Mouse (Mus musculus) layer of hippocampus, adult 2 months (tissue): ENCODE data around the gene Edc3. TPM values are rescaled to one million over a fixed set of nuclear protein-coding genes. Genes with fewer than 3 reads are reported as not detected.

Experiments used
- DNase-seq, 2 experiments: peaks; one replicate each; pipeline ENCODE4 v3.0.0; 2022; ENCODE audit warnings: low spot score in 2 of 2
- H3K27ac ChIP-seq: fragments of 200-600 bp; 2 replicates; pipeline ENCODE4 v1.8.1; 2022
- H3K4me3 ChIP-seq: fragments of 200-600 bp; 2 replicates; pipeline ENCODE4 v1.8.1; 2022; ENCODE audit warnings: mild to moderate bottlenecking
- CTCF ChIP-seq: fragments of 200-600 bp; conservative IDR thresholded peaks from 2 replicates; pipeline ENCODE4 v1.8.1; 2022; ENCODE audit warnings: antibody characterized with exemption, mild to moderate bottlenecking, moderate library complexity
- total RNA-seq, 2 experiments: library from RNA; stranded (reverse); gene quantifications; 2 replicates each; pipeline ENCODE4 v1.2.3; 2021

Edc3 gene
- total RNA-seq, 2 experiments from 2014 or later: 13.2 to 14.1 TPM

GRCm38 (mm10) chr9:57757578-57757977, 49.2 kb downstream of the Edc3 start:
- TF ChIP-seq CTCF: no peak
- no peak for DNase-seq
- Histone ChIP-seq H3K27ac (no peak overlapping the region), H3K4me3 (no peak overlapping the region)

GRCm38 (mm10) chr9:57758528-57758927, 50.2 kb downstream of the Edc3 start:
- no peak overlapping the region; the same call in 1 of the 2 replicates for H3K27ac ChIP-seq
- H3K4me3 ChIP-seq: no peak overlapping the region; the same call in 1 of the 2 replicates
- peak; percentile 76 to 85 for DNase-seq
- TF ChIP-seq CTCF: no peak

GRCm38 (mm10) chr9:57759289-57759688, 50.9 kb downstream of the Edc3 start:
- H3K4me3 ChIP-seq: no peak overlapping the region; the same call in 1 of the 2 replicates
- H3K27ac ChIP-seq: peak overlapping the region; percentile 21
- peak; percentile 49 to 72 for DNase-seq
- TF ChIP-seq CTCF: peak; percentile 98

- Histone ChIP-seq H3K4me3 (no peak overlapping the region), H3K27ac (no peak overlapping the region; the same call in 1 of the 2 replicates)
- TF ChIP-seq CTCF: no peak
- no peak for DNase-seq
Observed at GRCm38 (mm10) chr9:57760416-57761146, 52.2 kb downstream of the Edc3 start.

GRCm38 (mm10) chr9:57761563-57762551, 53.5 kb downstream of the Edc3 start:
- H3K27ac ChIP-seq: peak overlapping the region; percentile 100
- no peak for DNase-seq
- peak overlapping the region; percentile 81 for H3K4me3 ChIP-seq
- TF ChIP-seq CTCF: no peak

GRCm38 (mm10) chr9:57762563-57762991, 54.2 kb downstream of the Edc3 start:
- DNase-seq: no peak
- peak overlapping the region; percentile 100 for H3K27ac ChIP-seq
- TF ChIP-seq CTCF: peak; percentile 68
- H3K4me3 ChIP-seq: peak overlapping the region; percentile 81

- TF ChIP-seq CTCF: no peak; the same call in 1 of the 2 replicates
- peak; percentile 78 to 81 for DNase-seq
- H3K27ac ChIP-seq: peak overlapping the region; percentile 100
- H3K4me3 ChIP-seq: peak overlapping the region; percentile 81
Observed at GRCm38 (mm10) chr9:57764147-57764973, 56.0 kb downstream of the Edc3 start.

GRCm38 (mm10) chr9:57764974-57765363, 56.6 kb downstream of the Edc3 start:
- TF ChIP-seq CTCF: no peak
- peak overlapping the region; percentile 81 for H3K4me3 ChIP-seq
- peak overlapping the region; percentile 100 for H3K27ac ChIP-seq
- DNase-seq: peak; percentile 91 to 94

GRCm38 (mm10) chr9:57765364-57766351, 57.3 kb downstream of the Edc3 start, which contains the start of gene Clk3:
TSS of gene Clk3 (minus strand) at chr9:57765860.
- TF ChIP-seq CTCF: peak; percentile 55
- H3K27ac ChIP-seq: peak within 1 kb of the TSS; percentile 100
- H3K4me3 ChIP-seq: peak within 1 kb of the TSS; percentile 81
- DNase-seq: peak; percentile 76 to 80

GRCm38 (mm10) chr9:57766431-57766830, 58.1 kb downstream of the Edc3 start:
- DNase-seq: no peak
- TF ChIP-seq CTCF: no peak
- Histone ChIP-seq H3K27ac (peak overlapping the region; percentile 100), H3K4me3 (peak overlapping the region; percentile 81)

GRCm38 (mm10) chr9:57767231-57767630, 58.9 kb downstream of the Edc3 start:
- Histone ChIP-seq H3K4me3 (no peak overlapping the region), H3K27ac (no peak overlapping the region)
- no peak for TF ChIP-seq CTCF
- DNase-seq: no peak
